Mouse (Mus musculus) limb, embryonic 11.5 days (tissue): ENCODE results near the gene Etv1. TPM values are rescaled to one million over a fixed set of nuclear protein-coding genes. Genes with fewer than 3 reads are reported as not detected.
"Not testable (repeated sequence)": the region's sequence is repeated elsewhere in the genome, so short reads cannot be mapped to it uniquely, and the experiment has no call there.

Experiments used
- ATAC-seq: fragments of 200-750 bp; cut with Nextera tagmentation; 2 replicates; pipeline ENCODE4 v1.8.0; 2017; ENCODE audit warnings: low read depth; ENCODE audit not compliant: insufficient number of reproducible peaks, low FRiP score, low TSS enrichment
- DNase-seq: peaks from one replicate; pipeline ENCODE4 v3.0.0-alpha.2; 2015; ENCODE audit warnings: low spot score
- H3K27ac ChIP-seq: fragments of 300-500 bp; sonication (generic); replicated peaks from 2 replicates; pipeline ENCODE4 v1.5.1; 2014; ENCODE audit warnings: low read depth, mild to moderate bottlenecking, low read length
- H3K27me3 ChIP-seq: fragments of 300-500 bp; sonication (generic); 2 replicates; pipeline ENCODE4 v1.6.1; 2014; ENCODE audit warnings: mild to moderate bottlenecking, low read length, mixed read lengths; ENCODE audit not compliant: control insufficient read depth, insufficient read depth
- H3K36me3 ChIP-seq: fragments of 300-500 bp; sonication (generic); 2 replicates; pipeline ENCODE4 v1.6.1; 2014; ENCODE audit warnings: mild to moderate bottlenecking, low read length, moderate library complexity, mixed read lengths; ENCODE audit not compliant: control insufficient read depth, insufficient read depth
- H3K4me1 ChIP-seq: fragments of 300-500 bp; sonication (generic); 2 replicates; pipeline ENCODE4 v1.6.1; 2014; ENCODE audit warnings: low read length, mixed read lengths; ENCODE audit not compliant: control insufficient read depth, insufficient read depth
- H3K4me2 ChIP-seq: fragments of 300-500 bp; sonication (generic); 2 replicates; pipeline ENCODE4 v1.6.1; 2014; ENCODE audit warnings: low read depth, mild to moderate bottlenecking, moderate library complexity; ENCODE audit not compliant: severe bottlenecking
- H3K4me3 ChIP-seq: fragments of 300-500 bp; sonication (generic); 2 replicates; pipeline ENCODE4 v1.5.1; 2014; ENCODE audit warnings: low read depth, low read length
- H3K9ac ChIP-seq: fragments of 300-500 bp; sonication (generic); 2 replicates; pipeline ENCODE4 v1.6.1; 2014; ENCODE audit warnings: mild to moderate bottlenecking, low read length
- H3K9me3 ChIP-seq: fragments of 300-500 bp; sonication (generic); 2 replicates; pipeline ENCODE4 v1.6.1; 2016; ENCODE audit warnings: low read length; ENCODE audit not compliant: control insufficient read depth
- WGBS: fragments of 180-500 bp; shearing (Covaris S2); extraction: QIAGEN DNeasy Blood & Tissue Kit; methylation state at CpG from one replicate; pipeline ENCODE4 v1.1.7; 2014; 5-methylcytosine and 5-hydroxymethylcytosine counted together
- polyA plus RNA-seq: library from polyadenylated mRNA; unstranded; fragments of >200 nt; fragmentation: Nextera tagmentation; extraction: Ambion mirVana; gene quantifications from 2 replicates; pipeline ENCODE4 v1.2.1, GENCODE M21; 2014

Gene Etv1
- polyA plus RNA-seq, 1 experiment from 2014 or later, result 15.6 TPM

GRCm38 (mm10) chr12:38834581-38834980 lies 55.4 kb downstream of the Etv1 start:
- 82% methylated on average over 4 of the region's 4 CpGs for WGBS
- Histone ChIP-seq H3K4me1 (peaks cover 5% of the 10 kb centered on the region; the same call in 1 of the 2 replicates), H3K9me3 (no peaks in the 10 kb centered on the region), H3K4me3 (no peak overlapping the region), H3K9ac (no peak overlapping the region), H3K36me3 (no peaks in the 10 kb centered on the region), H3K4me2 (no peak overlapping the region), H3K27ac (no peak overlapping the region), H3K27me3 (no peaks in the 10 kb centered on the region)
- ATAC-seq (no peak), DNase-seq (no peak)

DNA sequence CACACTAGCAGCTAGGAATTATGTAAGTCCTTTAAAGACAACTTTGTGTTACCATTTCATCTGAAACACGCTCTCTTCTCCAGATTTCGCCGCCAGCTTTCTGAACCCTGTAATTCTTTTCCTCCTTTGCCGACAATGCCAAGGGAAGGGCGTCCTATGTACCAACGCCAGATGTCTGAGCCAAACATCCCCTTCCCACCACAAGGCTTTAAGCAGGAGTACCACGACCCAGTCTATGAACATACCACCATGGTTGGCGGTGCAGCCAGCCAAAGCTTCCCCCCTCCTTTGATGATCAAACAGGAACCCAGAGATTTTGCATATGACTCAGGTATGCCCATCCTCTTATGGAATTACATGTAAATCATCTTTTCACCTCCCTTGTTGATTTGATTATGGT lies 55.8 kb downstream of the Etv1 start:
- not testable (repeated sequence) for H3K27ac ChIP-seq, H3K4me2 ChIP-seq, DNase-seq, H3K4me3 ChIP-seq, H3K27me3 ChIP-seq, ATAC-seq, H3K36me3 ChIP-seq, H3K9me3 ChIP-seq, H3K9ac ChIP-seq, H3K4me1 ChIP-seq
- WGBS, result 92% methylated on average over 5 of the region's 8 CpGs

- Histone ChIP-seq H3K36me3 (no peaks in the 10 kb centered on the region), H3K4me3 (no peak overlapping the region), H3K4me2 (no peak overlapping the region), H3K27me3 (no peaks in the 10 kb centered on the region), H3K27ac (no peak overlapping the region), H3K4me1 (no peaks in the 10 kb centered on the region), H3K9me3 (no peaks in the 10 kb centered on the region), H3K9ac (no peak overlapping the region)
- WGBS, result 33% methylated on average over 1 of the region's 1 CpGs
- peak; percentile 59 for DNase-seq
- peak; percentile 97 for ATAC-seq
Measured at GRCm38 (mm10) chr12:38843801-38844295, 64.7 kb downstream of the Etv1 start.

GRCm38 (mm10) chr12:38847500-38848261 lies 68.5 kb downstream of the Etv1 start:
- DNase-seq, result no peak
- Histone ChIP-seq H3K9me3 (no peaks in the 10 kb centered on the region), H3K9ac (no peak overlapping the region), H3K4me1 (0 out of 2 replicates have a peak, but pooled peaks cover 3% of the 10 kb centered on the region), H3K4me2 (no peak overlapping the region), H3K27ac (no peak overlapping the region), H3K36me3 (no peaks in the 10 kb centered on the region), H3K4me3 (no peak overlapping the region), H3K27me3 (no peaks in the 10 kb centered on the region)
- WGBS, result 36% methylated on average over 6 of the region's 6 CpGs
- ATAC-seq, result no peak

DNA sequence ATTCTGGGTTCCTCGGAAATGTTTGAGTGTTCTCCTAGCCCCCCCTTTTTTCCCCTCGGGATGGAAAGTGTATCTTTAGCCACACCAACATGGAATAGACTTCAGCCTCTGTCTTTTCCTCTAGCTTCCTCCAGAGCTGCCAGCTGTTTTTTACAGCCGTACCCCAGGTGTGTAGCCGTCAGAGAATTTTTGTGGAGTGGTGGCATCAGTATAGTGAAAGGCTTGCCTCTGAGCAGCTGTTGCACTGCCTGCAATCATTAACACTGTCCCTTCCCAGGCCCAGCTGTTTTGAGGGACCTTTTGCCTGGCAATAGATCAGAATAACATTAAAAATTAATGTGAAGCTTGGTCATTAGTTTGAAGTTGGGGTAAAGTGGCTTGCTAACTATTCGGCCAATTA lies 70.8 kb downstream of the Etv1 start:
- no peak overlapping the region for H3K4me2 ChIP-seq
- H3K9ac ChIP-seq, result no peak overlapping the region
- DNase-seq (peak; percentile 53), ATAC-seq (peak; percentile 56; the same call in 1 of the 2 replicates)
- H3K4me1 ChIP-seq, result peaks cover 10% of the 10 kb centered on the region
- no peak overlapping the region for H3K4me3 ChIP-seq
- no peaks in the 10 kb centered on the region for H3K9me3 ChIP-seq
- H3K36me3 ChIP-seq, result no peaks in the 10 kb centered on the region
- H3K27ac ChIP-seq, result no peak overlapping the region
- 22% methylated on average over 5 of the region's 5 CpGs for WGBS
- H3K27me3 ChIP-seq, result no peaks in the 10 kb centered on the region

DNA sequence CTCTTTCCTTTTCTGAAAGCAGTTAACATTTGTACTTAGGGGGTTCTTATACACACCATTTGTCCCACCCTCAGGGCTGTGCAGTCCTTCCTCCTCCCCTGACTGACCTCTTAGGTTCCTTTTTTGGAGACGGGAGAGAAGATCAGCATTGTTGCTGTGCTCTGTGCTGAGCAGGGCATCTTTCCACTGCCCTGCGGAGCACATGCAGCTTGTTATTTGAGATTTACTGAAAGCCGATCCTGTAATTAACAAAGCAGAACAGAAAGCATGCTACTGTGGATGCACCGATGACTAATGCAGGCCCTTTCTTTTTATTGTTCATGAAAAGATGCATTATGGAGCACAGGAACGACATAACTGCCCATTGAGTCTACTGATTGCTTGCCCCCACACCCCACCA lies 75.1 kb downstream of the Etv1 start:
- Histone ChIP-seq H3K27ac (no peak overlapping the region), H3K4me2 (no peak overlapping the region), H3K27me3 (no peaks in the 10 kb centered on the region), H3K36me3 (no peaks in the 10 kb centered on the region), H3K9me3 (no peaks in the 10 kb centered on the region), H3K4me3 (no peak overlapping the region), H3K9ac (no peak overlapping the region), H3K4me1 (peaks cover 12% of the 10 kb centered on the region)
- no peak for ATAC-seq
- WGBS, result 24% methylated on average over 5 of the region's 5 CpGs
- no peak for DNase-seq

- Histone ChIP-seq H3K4me3 (no peak overlapping the region), H3K36me3 (no peaks in the 10 kb centered on the region), H3K9me3 (no peaks in the 10 kb centered on the region), H3K27me3 (no peaks in the 10 kb centered on the region), H3K27ac (no peak overlapping the region), H3K4me2 (no peak overlapping the region), H3K9ac (no peak overlapping the region), H3K4me1 (peaks cover 12% of the 10 kb centered on the region)
- ATAC-seq (no peak), DNase-seq (no peak)
- 54% methylated on average over 6 of the region's 6 CpGs for WGBS
Measured at GRCm38 (mm10) chr12:38854751-38855150, 75.6 kb downstream of the Etv1 start.

DNA sequence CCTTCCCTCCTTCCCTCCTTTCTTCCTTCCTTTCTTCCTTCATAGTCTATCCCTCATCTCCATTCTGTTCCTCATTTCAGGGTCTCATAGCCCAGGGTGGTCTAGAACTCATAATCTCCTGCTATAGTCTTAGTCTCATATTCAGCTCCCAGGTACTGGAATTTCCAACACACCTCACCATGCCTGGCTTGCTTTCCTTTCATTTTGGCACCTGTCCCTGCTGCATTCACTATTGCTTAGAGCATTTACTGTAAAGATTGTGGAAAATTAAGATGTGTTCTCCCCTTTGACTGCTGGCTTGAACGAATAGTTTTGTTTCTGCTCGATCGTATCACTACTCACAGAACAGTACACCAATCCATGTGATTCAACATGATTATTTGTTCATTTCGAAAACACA lies 80.5 kb downstream of the Etv1 start:
- Histone ChIP-seq H3K27me3 (no peaks in the 10 kb centered on the region), H3K36me3 (no peaks in the 10 kb centered on the region), H3K9ac (no peak overlapping the region), H3K27ac (no peak overlapping the region), H3K4me2 (no peak overlapping the region), H3K4me1 (peaks cover 4% of the 10 kb centered on the region; the same call in 1 of the 2 replicates), H3K9me3 (no peaks in the 10 kb centered on the region), H3K4me3 (no peak overlapping the region)
- ATAC-seq (no peak), DNase-seq (no peak)
- WGBS, result 92% methylated on average over 4 of the region's 4 CpGs
